Mouse (Mus musculus): Measurements from ENCODE around the gene Zdhhc14.

Gene Zdhhc14

GRCm38 (mm10) chr17:5688669-5689068 is 196.3 kb downstream of the Zdhhc14 start:
- in situ Hi-C loops (cut with MboI; ENCODE audit: low pct_unique_long_range_greater_than_20kb in 1 of 2, low sequenced_read_pairs in 2 of 2, unreplicated experiment in 1 of 2) = no loop called here

GRCm38 (mm10) chr17:5690746-5691535 is 198.6 kb downstream of the Zdhhc14 start:
- in situ Hi-C loops (cut with MboI; ENCODE audit: low pct_unique_long_range_greater_than_20kb in 1 of 2, low sequenced_read_pairs in 2 of 2, unreplicated experiment in 1 of 2) = no loop called here

- in situ Hi-C loops (cut with MboI; ENCODE audit: low pct_unique_long_range_greater_than_20kb in 1 of 2, low sequenced_read_pairs in 2 of 2, unreplicated experiment in 1 of 2) = no loop called here
These were observed 200.3 kb downstream of the Zdhhc14 start for GRCm38 (mm10) chr17:5692661-5693060.

- in situ Hi-C loops (cut with MboI; ENCODE audit: low pct_unique_long_range_greater_than_20kb in 1 of 2, low sequenced_read_pairs in 2 of 2, unreplicated experiment in 1 of 2) = no loop called here
These were observed 200.9 kb downstream of the Zdhhc14 start for GRCm38 (mm10) chr17:5693256-5693655.

GRCm38 (mm10) chr17:5698447-5699096 is 206.2 kb downstream of the Zdhhc14 start:
- in situ Hi-C loops (cut with MboI; ENCODE audit: low pct_unique_long_range_greater_than_20kb in 1 of 2, low sequenced_read_pairs in 2 of 2, unreplicated experiment in 1 of 2) = no loop called here

GRCm38 (mm10) chr17:5710320-5711104 is 218.2 kb downstream of the Zdhhc14 start:
- in situ Hi-C loops (cut with MboI; ENCODE audit: low pct_unique_long_range_greater_than_20kb in 1 of 2, low sequenced_read_pairs in 2 of 2, unreplicated experiment in 1 of 2) = no loop called here

- in situ Hi-C loops (cut with MboI; ENCODE audit: low pct_unique_long_range_greater_than_20kb in 1 of 2, low sequenced_read_pairs in 2 of 2, unreplicated experiment in 1 of 2) = no loop called here
These were observed 219.5 kb downstream of the Zdhhc14 start for GRCm38 (mm10) chr17:5711861-5712260.

- in situ Hi-C loops (cut with MboI; ENCODE audit: low pct_unique_long_range_greater_than_20kb in 1 of 2, low sequenced_read_pairs in 2 of 2, unreplicated experiment in 1 of 2) = no loop called here
These were observed 220.8 kb downstream of the Zdhhc14 start for GRCm38 (mm10) chr17:5713141-5713540.

- in situ Hi-C loops (cut with MboI; ENCODE audit: low pct_unique_long_range_greater_than_20kb in 1 of 2, low sequenced_read_pairs in 2 of 2, unreplicated experiment in 1 of 2) = no loop called here
These were observed 224.6 kb downstream of the Zdhhc14 start for GRCm38 (mm10) chr17:5716912-5717311.

GRCm38 (mm10) chr17:5718768-5719387 is 226.5 kb downstream of the Zdhhc14 start:
- in situ Hi-C loops (cut with MboI; ENCODE audit: low pct_unique_long_range_greater_than_20kb in 1 of 2, low sequenced_read_pairs in 2 of 2, unreplicated experiment in 1 of 2) = no loop called here

GRCm38 (mm10) chr17:5722802-5723201 is 230.4 kb downstream of the Zdhhc14 start:
- in situ Hi-C loops (cut with MboI; ENCODE audit: low pct_unique_long_range_greater_than_20kb in 1 of 2, low sequenced_read_pairs in 2 of 2, unreplicated experiment in 1 of 2) = loop anchor here (10.0 kb wide), 2 partner anchors 278 to 288 kb away; partner anchors contain the start of gene Tmem242 (in 1 of the 2)

- in situ Hi-C loops (cut with MboI; ENCODE audit: low pct_unique_long_range_greater_than_20kb in 1 of 2, low sequenced_read_pairs in 2 of 2, unreplicated experiment in 1 of 2) = loop anchor here (10.0 kb wide), 2 partner anchors 279 to 289 kb away; partner anchors contain the start of gene Tmem242 (in 1 of the 2)
These were observed 231.3 kb downstream of the Zdhhc14 start for GRCm38 (mm10) chr17:5723601-5724189.

- in situ Hi-C loops (cut with MboI; ENCODE audit: low pct_unique_long_range_greater_than_20kb in 1 of 2, low sequenced_read_pairs in 2 of 2, unreplicated experiment in 1 of 2) = loop anchor here (10.0 kb wide), 2 partner anchors 285 to 295 kb away; partner anchors contain the start of gene Tmem242 (in 1 of the 2)
These were observed 237.3 kb downstream of the Zdhhc14 start for GRCm38 (mm10) chr17:5729587-5730125.

- in situ Hi-C loops (cut with MboI; ENCODE audit: low pct_unique_long_range_greater_than_20kb in 1 of 2, low sequenced_read_pairs in 2 of 2, unreplicated experiment in 1 of 2) = no loop called here
These were observed 238.2 kb downstream of the Zdhhc14 start for GRCm38 (mm10) chr17:5730538-5730937.

- in situ Hi-C loops (cut with MboI; ENCODE audit: low pct_unique_long_range_greater_than_20kb in 1 of 2, low sequenced_read_pairs in 2 of 2, unreplicated experiment in 1 of 2) = no loop called here
These were observed 241.0 kb downstream of the Zdhhc14 start for GRCm38 (mm10) chr17:5733400-5733799.

GRCm38 (mm10) chr17:5741061-5741460 is 248.7 kb downstream of the Zdhhc14 start:
- in situ Hi-C loops (cut with MboI; ENCODE audit: low pct_unique_long_range_greater_than_20kb in 1 of 2, low sequenced_read_pairs in 2 of 2, unreplicated experiment in 1 of 2) = no loop called here

GRCm38 (mm10) chr17:5744016-5744415 is 251.7 kb downstream of the Zdhhc14 start:
- in situ Hi-C loops (cut with MboI; ENCODE audit: low pct_unique_long_range_greater_than_20kb in 1 of 2, low sequenced_read_pairs in 2 of 2, unreplicated experiment in 1 of 2) = no loop called here

- in situ Hi-C loops (cut with MboI; ENCODE audit: low pct_unique_long_range_greater_than_20kb in 1 of 2, low sequenced_read_pairs in 2 of 2, unreplicated experiment in 1 of 2) = loop anchor here in 1 of 2 experiments (5.0 kb wide), 1 partner anchor 304 kb away; the partner anchor contains the start of gene Tmem242
These were observed 254.0 kb downstream of the Zdhhc14 start for GRCm38 (mm10) chr17:5746378-5746777.

Measured in mouse embryonic stem cell (cell line).